ENCODE assay signal across 8 mouse cellular contexts in genomic region chr10:79988506-79989271, GRCm38 (mm10). TPM values are rescaled to one million over a fixed set of nuclear protein-coding genes. Genes with fewer than 3 reads are reported as not detected.
DNase-seq lines count a peak whose midpoint lies in the region; ATAC-seq and TF ChIP-seq lines count a peak whose summit lies in the region.

Gene Cnn2, plus strand, starts transcription at chr10:79988584.

- no peak for ATAC-seq in forebrain, embryonic 15.5 days (replicated peaks)
- no peak for ATAC-seq in hindbrain, embryonic 13.5 days (ENCODE audit: low FRiP score)
- no peak for ATAC-seq in midbrain, embryonic 16.5 days

- no peak within 1 kb of the TSS for H3K27ac ChIP-seq in forebrain, embryonic 15.5 days (replicated peaks)
- H3K27ac ChIP-seq in hindbrain, embryonic 13.5 days, result peak within 1 kb of the TSS; percentile 6; the same call in 1 of the 2 replicates
- no peak within 1 kb of the TSS for H3K27ac ChIP-seq in midbrain, embryonic 16.5 days (ENCODE audit: low read length)
- peak within 1 kb of the TSS; percentile 69 for H3K27ac ChIP-seq in thymus, adult 2 months (ENCODE audit: control insufficient read depth, insufficient read depth, low read length)

- TF ChIP-seq CTCF in thymus, adult 2 months (IDR thresholded peaks at IDR 0.05; ENCODE audit: borderline replicate concordance, control insufficient read depth, extremely low read depth, insufficient read depth, low read length, poor library complexity), result no peak

- peak; percentile 82 for DNase-seq in A20 (ENCODE audit: low read depth, low spot score)
- no peak for DNase-seq in adrenal gland, adult 8-10 months
- peak; percentile 71 for DNase-seq in liver
- peak; percentile 63 for DNase-seq in thymus, adult 2 months
- DNase-seq in cerebellum, adult 18-20 months, result no peak

- H3K9me3 ChIP-seq in forebrain, embryonic 15.5 days, result no peaks in the 10 kb centered on the region
- H3K9me3 ChIP-seq in hindbrain, embryonic 13.5 days, result 0 out of 2 replicates have a peak, but pooled peaks cover 9% of the 10 kb centered on the region
- H3K9me3 ChIP-seq in midbrain, embryonic 16.5 days (replicated peaks; ENCODE audit: control insufficient read depth, low read length, poor library complexity, severe bottlenecking), result 0 out of 2 replicates have a peak, but pooled peaks cover 2% of the 10 kb centered on the region

- under 1% methylated on average over 59 of the region's 59 CpGs for WGBS in forebrain, embryonic 15.5 days
- 1% methylated on average over 59 of the region's 59 CpGs for WGBS in hindbrain, embryonic 13.5 days
- WGBS in midbrain, embryonic 16.5 days, result 1% methylated on average over 59 of the region's 59 CpGs
- 1% methylated on average over 59 of the region's 59 CpGs for WGBS in thymus, adult 2 months

- peak; percentile 38; the same call in 1 of the 2 replicates for TF ChIP-seq POLR2A in thymus, adult 2 months (IDR thresholded peaks at IDR 0.05; ENCODE audit: control insufficient read depth, extremely low read depth, insufficient read depth, low read length, poor library complexity)

- peak within 1 kb of the TSS; percentile 25 for H3K9ac ChIP-seq in forebrain, embryonic 15.5 days (replicated peaks)
- peak within 1 kb of the TSS; percentile 67 for H3K9ac ChIP-seq in hindbrain, embryonic 13.5 days
- H3K9ac ChIP-seq in midbrain, embryonic 16.5 days (ENCODE audit: low read depth, low read length), result peak within 1 kb of the TSS; percentile 62

- H3K4me3 ChIP-seq in forebrain, embryonic 15.5 days, result peak within 1 kb of the TSS; percentile 33
- H3K4me3 ChIP-seq in hindbrain, embryonic 13.5 days, result peak within 1 kb of the TSS; percentile 76
- peak within 1 kb of the TSS; percentile 43 for H3K4me3 ChIP-seq in midbrain, embryonic 16.5 days (ENCODE audit: low read depth, low read length)
- H3K4me3 ChIP-seq in thymus, adult 2 months (ENCODE audit: control insufficient read depth, insufficient read depth, low read length), result peak within 1 kb of the TSS; percentile 53

- no peaks in the 10 kb centered on the region for H3K36me3 ChIP-seq in forebrain, embryonic 15.5 days
- H3K36me3 ChIP-seq in hindbrain, embryonic 13.5 days, result peaks cover 2% of the 10 kb centered on the region; the same call in 1 of the 2 replicates
- H3K36me3 ChIP-seq in midbrain, embryonic 16.5 days (ENCODE audit: control insufficient read depth, insufficient read depth, low read length), result no peaks in the 10 kb centered on the region
- H3K36me3 ChIP-seq in thymus, adult 2 months (ENCODE audit: control insufficient read depth, insufficient read depth, low read length), result peaks cover 9% of the 10 kb centered on the region; the same call in 1 of the 2 replicates

- peaks cover 30% of the 10 kb centered on the region for H3K4me1 ChIP-seq in forebrain, embryonic 15.5 days
- H3K4me1 ChIP-seq in hindbrain, embryonic 13.5 days (replicated peaks), result peaks cover 30% of the 10 kb centered on the region
- peaks cover 18% of the 10 kb centered on the region for H3K4me1 ChIP-seq in midbrain, embryonic 16.5 days (ENCODE audit: control insufficient read depth, insufficient read depth, low read length)
- H3K4me1 ChIP-seq in thymus, adult 2 months (replicated peaks; ENCODE audit: control insufficient read depth, insufficient read depth, low read length), result peaks cover 44% of the 10 kb centered on the region

- H3K27me3 ChIP-seq in forebrain, embryonic 15.5 days, result peaks cover 44% of the 10 kb centered on the region
- peaks cover 50% of the 10 kb centered on the region for H3K27me3 ChIP-seq in hindbrain, embryonic 13.5 days
- H3K27me3 ChIP-seq in midbrain, embryonic 16.5 days (ENCODE audit: control insufficient read depth, insufficient read depth, low read depth, low read length), result peaks cover 29% of the 10 kb centered on the region
- no peaks in the 10 kb centered on the region for H3K27me3 ChIP-seq in thymus, adult 2 months (ENCODE audit: control insufficient read depth, insufficient read depth, low read length)

- H3K4me2 ChIP-seq in forebrain, embryonic 15.5 days (replicated peaks), result peak within 1 kb of the TSS; percentile 45
- peak within 1 kb of the TSS; percentile 54 for H3K4me2 ChIP-seq in hindbrain, embryonic 13.5 days
- peak within 1 kb of the TSS; percentile 65 for H3K4me2 ChIP-seq in midbrain, embryonic 16.5 days (ENCODE audit: low read length)

RNA-seq across cellular contexts. Expression of gene Cnn2, which starts in this region (rescaled TPM):
- 10 to 100 TPM; 23.9 to 36.3 (median 30.0) TPM for total RNA-seq in adrenal gland, adult 8-10 months (2022)
- 26.7 and 29.1 TPM in 2 replicates for polyA plus RNA-seq in forebrain, embryonic 15.5 days (2015; fragmentation: Nextera tagmentation; extraction: Ambion mirVana)
- polyA plus RNA-seq in hindbrain, embryonic 13.5 days (2015; fragmentation: Nextera tagmentation; extraction: Ambion mirVana), result 43.7 and 53.1 TPM in 2 replicates
- 25.7 and 26.2 TPM in 2 replicates for polyA plus RNA-seq in midbrain, embryonic 16.5 days (2015; fragmentation: Nextera tagmentation; extraction: Ambion mirVana)
- 239 and 245 TPM in 2 replicates for polyA plus RNA-seq in thymus, adult 2 months (2012; rRNA removed)

Comparison
In these comparisons a context has a peak if more than half of its experiments do, and no peak if none do; other contexts are left out.
1. DNase-seq: peak in A20 (single experiment), liver (single experiment) and thymus, adult 2 months (single experiment); none in adrenal gland, adult 8-10 months (single experiment) and cerebellum, adult 18-20 months (0 of 2).
2. H3K27ac ChIP-seq: peak in hindbrain, embryonic 13.5 days (single experiment) and thymus, adult 2 months (single experiment); none in forebrain, embryonic 15.5 days (single experiment) and midbrain, embryonic 16.5 days (single experiment).
3. Peak in every context shown above with its lines, with median percentiles within 50 percentile points of each other: H3K4me2 ChIP-seq, H3K4me3 ChIP-seq and H3K9ac ChIP-seq.